Mouse (Mus musculus): ENCODE measurements around the gene Ccin. TPM values are rescaled to one million over a fixed set of nuclear protein-coding genes. Genes with fewer than 3 reads are reported as not detected.

Ccin gene
- polyA plus RNA-seq, 1 experiment from 2014 or later: not detected

- no peak for ATAC-seq (ENCODE audit: low read depth)
- Histone ChIP-seq H3K4me3 (replicated peaks) (no peak overlapping the region), H3K9me3 (replicated peaks) (no peaks in the 10 kb centered on the region), H3K36me3 (no peaks in the 10 kb centered on the region), H3K27ac (no peak overlapping the region), H3K4me2 (no peak overlapping the region), H3K9ac (no peak overlapping the region), H3K4me1 (replicated peaks) (no peaks in the 10 kb centered on the region), H3K27me3 (no peaks in the 10 kb centered on the region)
- 72% methylated on average over 2 of the region's 2 CpGs for WGBS (ENCODE audit: insufficient replicate concordance)
- DNase-seq: no peak
Measured at GRCm38 (mm10) chr4:43994342-43994741, 11.1 kb downstream of the Ccin start.

GRCm38 (mm10) chr4:44003622-44004021 is 20.3 kb downstream of the Ccin start:
- no peaks in the 10 kb centered on the region for H3K27me3 ChIP-seq
- H3K9ac ChIP-seq: peak overlapping the region; percentile 73
- peak overlapping the region; percentile 68 for H3K4me2 ChIP-seq
- DNase-seq: peak; percentile 52
- WGBS (ENCODE audit: insufficient replicate concordance): 27% methylated on average over 6 of the region's 6 CpGs
- ATAC-seq (ENCODE audit: low read depth): peak; percentile 82
- no peaks in the 10 kb centered on the region for H3K9me3 ChIP-seq (replicated peaks)
- peak overlapping the region; percentile 96 for H3K27ac ChIP-seq
- peaks cover 43% of the 10 kb centered on the region for H3K4me1 ChIP-seq (replicated peaks)
- peaks cover 3% of the 10 kb centered on the region for H3K36me3 ChIP-seq
- H3K4me3 ChIP-seq (replicated peaks): peak overlapping the region; percentile 54

- peaks cover 43% of the 10 kb centered on the region for H3K4me1 ChIP-seq (replicated peaks)
- peak; percentile 97 for ATAC-seq (ENCODE audit: low read depth)
- peak within 1 kb of the TSS; percentile 54 for H3K4me3 ChIP-seq (replicated peaks)
- H3K36me3 ChIP-seq: peaks cover 3% of the 10 kb centered on the region
- peak within 1 kb of the TSS; percentile 73 for H3K9ac ChIP-seq
- peak within 1 kb of the TSS; percentile 96 for H3K27ac ChIP-seq
- WGBS (ENCODE audit: insufficient replicate concordance): 21% methylated on average over 5 of the region's 5 CpGs
- H3K9me3 ChIP-seq (replicated peaks): no peaks in the 10 kb centered on the region
- H3K4me2 ChIP-seq: peak within 1 kb of the TSS; percentile 68
- peak; percentile 76 for DNase-seq
- H3K27me3 ChIP-seq: no peaks in the 10 kb centered on the region
Measured at GRCm38 (mm10) chr4:44004126-44004525, 20.8 kb downstream of the Ccin start, which contains the start of gene Clta. Gene Clta, plus strand, starts transcription at chr4:44004452.

GRCm38 (mm10) chr4:44004623-44005409 is 21.5 kb downstream of the Ccin start:
- no peak for DNase-seq
- Histone ChIP-seq H3K4me3 (replicated peaks) (peak overlapping the region; percentile 54), H3K4me1 (replicated peaks) (peaks cover 43% of the 10 kb centered on the region), H3K4me2 (peak overlapping the region; percentile 68), H3K9ac (peak overlapping the region; percentile 73), H3K27me3 (no peaks in the 10 kb centered on the region), H3K36me3 (peaks cover 3% of the 10 kb centered on the region), H3K9me3 (replicated peaks) (no peaks in the 10 kb centered on the region), H3K27ac (peak overlapping the region; percentile 96)
- ATAC-seq (ENCODE audit: low read depth): peak; percentile 32; the same call in 1 of the 2 replicates
- 54% methylated on average over 3 of the region's 3 CpGs for WGBS (ENCODE audit: insufficient replicate concordance)

- 84% methylated on average over 1 of the region's 1 CpGs for WGBS (ENCODE audit: insufficient replicate concordance)
- Histone ChIP-seq H3K4me2 (no peak overlapping the region), H3K27me3 (no peaks in the 10 kb centered on the region), H3K9ac (no peak overlapping the region), H3K36me3 (peaks cover 8% of the 10 kb centered on the region), H3K9me3 (replicated peaks) (no peaks in the 10 kb centered on the region), H3K4me3 (replicated peaks) (no peak overlapping the region), H3K27ac (no peak overlapping the region), H3K4me1 (replicated peaks) (peaks cover 51% of the 10 kb centered on the region)
- no peak for DNase-seq
- no peak for ATAC-seq (ENCODE audit: low read depth)
Measured at GRCm38 (mm10) chr4:44010176-44010575, 26.9 kb downstream of the Ccin start.

- Histone ChIP-seq H3K27me3 (no peaks in the 10 kb centered on the region), H3K9me3 (replicated peaks) (no peaks in the 10 kb centered on the region), H3K36me3 (peaks cover 11% of the 10 kb centered on the region), H3K4me3 (replicated peaks) (no peak overlapping the region), H3K4me2 (no peak overlapping the region), H3K4me1 (replicated peaks) (peaks cover 51% of the 10 kb centered on the region), H3K9ac (no peak overlapping the region), H3K27ac (peak overlapping the region; percentile 29; the same call in 1 of the 2 replicates)
- WGBS (ENCODE audit: insufficient replicate concordance): 39% methylated on average over 2 of the region's 2 CpGs
- DNase-seq (no peak), ATAC-seq (ENCODE audit: low read depth) (no peak)
Measured at GRCm38 (mm10) chr4:44010893-44011292, 27.6 kb downstream of the Ccin start.

- peak overlapping the region; percentile 93 for H3K4me2 ChIP-seq
- DNase-seq (no peak), ATAC-seq (ENCODE audit: low read depth) (no peak)
- H3K4me3 ChIP-seq (replicated peaks): peak overlapping the region; percentile 97
- no peaks in the 10 kb centered on the region for H3K9me3 ChIP-seq (replicated peaks)
- peaks cover 56% of the 10 kb centered on the region for H3K4me1 ChIP-seq (replicated peaks)
- WGBS (ENCODE audit: insufficient replicate concordance): 63% methylated on average over 3 of the region's 3 CpGs
- H3K36me3 ChIP-seq: peaks cover 19% of the 10 kb centered on the region
- H3K27ac ChIP-seq: peak overlapping the region; percentile 76
- peak overlapping the region; percentile 73 for H3K9ac ChIP-seq
- no peaks in the 10 kb centered on the region for H3K27me3 ChIP-seq
Measured at GRCm38 (mm10) chr4:44011799-44012198, 28.5 kb downstream of the Ccin start.

- Histone ChIP-seq H3K4me2 (peak overlapping the region; percentile 93), H3K9me3 (replicated peaks) (no peaks in the 10 kb centered on the region), H3K27me3 (no peaks in the 10 kb centered on the region), H3K27ac (peak overlapping the region; percentile 93), H3K4me3 (replicated peaks) (peak overlapping the region; percentile 97), H3K4me1 (replicated peaks) (peaks cover 52% of the 10 kb centered on the region), H3K36me3 (peaks cover 24% of the 10 kb centered on the region), H3K9ac (peak overlapping the region; percentile 99)
- peak; percentile 93 for DNase-seq
- peak; percentile 97 for ATAC-seq (ENCODE audit: low read depth)
- WGBS (ENCODE audit: insufficient replicate concordance): under 1% methylated on average over 77 of the region's 77 CpGs
Measured at GRCm38 (mm10) chr4:44012376-44013367, 29.4 kb downstream of the Ccin start.

- peaks cover 52% of the 10 kb centered on the region for H3K4me1 ChIP-seq (replicated peaks)
- WGBS (ENCODE audit: insufficient replicate concordance): 17% methylated on average over 11 of the region's 11 CpGs
- no peak for ATAC-seq (ENCODE audit: low read depth)
- H3K4me3 ChIP-seq (replicated peaks): peak overlapping the region; percentile 97
- H3K27ac ChIP-seq: peak overlapping the region; percentile 93
- no peak for DNase-seq
- no peaks in the 10 kb centered on the region for H3K9me3 ChIP-seq (replicated peaks)
- peaks cover 29% of the 10 kb centered on the region for H3K36me3 ChIP-seq
- peak overlapping the region; percentile 93 for H3K4me2 ChIP-seq
- H3K9ac ChIP-seq: peak overlapping the region; percentile 99
- no peaks in the 10 kb centered on the region for H3K27me3 ChIP-seq
Measured at GRCm38 (mm10) chr4:44013391-44014070, 30.2 kb downstream of the Ccin start.

GRCm38 (mm10) chr4:44016071-44016470 is 32.8 kb downstream of the Ccin start:
- peaks cover 55% of the 10 kb centered on the region for H3K36me3 ChIP-seq
- peak overlapping the region; percentile 93 for H3K4me2 ChIP-seq
- H3K4me1 ChIP-seq (replicated peaks): peaks cover 47% of the 10 kb centered on the region
- 0 out of 2 replicates have a peak overlapping the region, but pooled peaks have one; percentile 23 for H3K9ac ChIP-seq
- H3K9me3 ChIP-seq (replicated peaks): no peaks in the 10 kb centered on the region
- DNase-seq (no peak), ATAC-seq (ENCODE audit: low read depth) (no peak)
- H3K27ac ChIP-seq: peak overlapping the region; percentile 26; the same call in 1 of the 2 replicates
- H3K4me3 ChIP-seq (replicated peaks): no peak overlapping the region
- H3K27me3 ChIP-seq: no peaks in the 10 kb centered on the region
- 44% methylated on average over 4 of the region's 4 CpGs for WGBS (ENCODE audit: insufficient replicate concordance)
